Mouse (Mus musculus): ENCODE results near the gene Sema3f. TPM values are rescaled to one million over a fixed set of nuclear protein-coding genes. Genes with fewer than 3 reads are reported as not detected.
A peak's percentile ranks its signal among the peaks of the same experiment; 100 is the strongest.
"Not testable (repeated sequence)": the region's sequence is repeated elsewhere in the genome, so short reads cannot be mapped to it uniquely, and the experiment has no call there.

Gene Sema3f
- polyA plus RNA-seq, 1 experiment from 2014 or later = 11.9 TPM

DNA sequence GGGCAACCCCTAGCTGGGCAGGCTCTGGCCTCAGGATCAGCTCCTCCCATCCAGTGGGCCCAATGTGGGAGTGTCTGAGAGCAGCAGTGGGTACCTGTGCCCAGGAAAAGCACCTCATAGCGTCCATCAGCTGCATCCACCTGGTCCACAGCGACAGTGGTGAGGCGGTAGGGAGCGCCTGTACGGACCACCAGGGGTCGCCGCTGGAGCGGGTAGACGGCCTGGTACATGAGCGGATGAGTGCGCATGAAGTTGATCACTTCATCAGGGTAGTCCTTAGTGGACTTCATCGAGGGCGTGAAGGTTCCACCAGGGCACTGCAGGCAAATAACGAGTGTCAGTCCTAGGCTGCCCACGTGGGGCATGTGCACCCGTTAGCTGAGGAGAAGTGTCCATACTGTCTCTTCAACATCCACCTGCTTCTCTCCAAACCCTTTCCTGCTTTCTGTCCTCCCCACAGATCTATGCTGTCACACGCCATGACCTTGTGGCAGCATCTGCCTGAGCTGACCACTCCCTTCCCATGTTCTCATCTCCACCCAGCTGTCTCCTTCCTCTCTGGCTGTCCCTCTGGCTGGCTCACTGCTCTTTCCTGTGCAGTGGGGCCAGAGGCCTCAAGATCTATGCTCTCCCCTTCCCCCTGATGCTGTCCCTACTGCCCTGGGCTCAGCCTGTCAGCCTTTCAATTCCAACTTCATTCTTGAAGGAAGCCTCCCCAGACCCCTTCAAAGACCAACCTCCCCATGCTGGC, 24.9 kb downstream of the Sema3f start:
- peak; percentile 92 for DNase-seq (ENCODE audit: low spot score, missing footprints)
- H3K4me3 ChIP-seq (ENCODE audit: low read depth, low read length) = no peak overlapping the region
- H3K4me1 ChIP-seq (ENCODE audit: control insufficient read depth, insufficient read depth, low read length) = no peaks in the 10 kb centered on the region
- H3K27me3 ChIP-seq (ENCODE audit: control insufficient read depth, insufficient read depth, low read length) = no peaks in the 10 kb centered on the region
- H3K9me3 ChIP-seq (ENCODE audit: control insufficient read depth, low read length) = no peaks in the 10 kb centered on the region
- H3K36me3 ChIP-seq (ENCODE audit: control insufficient read depth, insufficient read depth, low read length) = peaks cover 2% of the 10 kb centered on the region
- ATAC-seq (ENCODE audit: low FRiP score) = peak; percentile 76
- no peak overlapping the region for H3K4me2 ChIP-seq
- no peak overlapping the region for H3K27ac ChIP-seq (ENCODE audit: low read depth, low read length)
- WGBS = 34% methylated on average over 17 of the region's 17 CpGs
- no peak overlapping the region for H3K9ac ChIP-seq (ENCODE audit: low read length)

DNA sequence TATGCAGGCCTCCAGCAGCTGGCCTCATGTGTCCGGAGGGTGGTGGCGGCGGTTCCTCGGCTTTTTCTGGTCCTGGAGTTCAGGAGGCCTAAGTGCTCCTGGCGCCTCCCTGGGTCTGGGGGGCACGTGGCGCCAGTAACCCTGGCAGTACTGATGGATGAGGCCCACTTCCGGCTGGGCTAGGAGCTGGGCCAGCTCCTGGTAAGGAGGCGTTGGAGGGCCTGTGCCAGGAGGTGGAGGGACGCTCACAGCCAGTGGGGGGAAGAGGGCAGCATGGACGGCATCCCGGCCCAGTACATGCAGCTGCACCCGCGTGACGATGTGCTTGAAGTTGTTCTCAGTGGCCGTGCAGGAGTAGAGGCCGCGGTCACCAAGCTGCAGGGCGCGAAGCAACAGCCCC, 27.9 kb downstream of the Sema3f start:
- H3K9ac ChIP-seq (ENCODE audit: low read length) = no peak overlapping the region
- H3K4me2 ChIP-seq = no peak overlapping the region
- no peaks in the 10 kb centered on the region for H3K4me1 ChIP-seq (ENCODE audit: control insufficient read depth, insufficient read depth, low read length)
- DNase-seq (ENCODE audit: low spot score, missing footprints) (no peak), ATAC-seq (ENCODE audit: low FRiP score) (no peak)
- WGBS = 89% methylated on average over 20 of the region's 20 CpGs
- H3K36me3 ChIP-seq (ENCODE audit: control insufficient read depth, insufficient read depth, low read length) = no peaks in the 10 kb centered on the region; the same call in 1 of the 2 replicates
- no peaks in the 10 kb centered on the region for H3K9me3 ChIP-seq (ENCODE audit: control insufficient read depth, low read length)
- H3K27ac ChIP-seq (ENCODE audit: low read depth, low read length) = no peak overlapping the region
- H3K27me3 ChIP-seq (ENCODE audit: control insufficient read depth, insufficient read depth, low read length) = peaks cover 4% of the 10 kb centered on the region
- H3K4me3 ChIP-seq (ENCODE audit: low read depth, low read length) = no peak overlapping the region

GRCm38 (mm10) chr9:107679501-107679900, 30.8 kb downstream of the Sema3f start, which contains the start of gene Gnat1:
Gene Gnat1, minus strand, starts transcription at chr9:107679712.
- no peaks in the 10 kb centered on the region; the same call in 1 of the 2 replicates for H3K36me3 ChIP-seq (ENCODE audit: control insufficient read depth, insufficient read depth, low read length)
- peaks cover 30% of the 10 kb centered on the region for H3K27me3 ChIP-seq (ENCODE audit: control insufficient read depth, insufficient read depth, low read length)
- no peaks in the 10 kb centered on the region for H3K9me3 ChIP-seq (ENCODE audit: control insufficient read depth, low read length)
- H3K9ac ChIP-seq (ENCODE audit: low read length) = no peak within 1 kb of the TSS
- peaks cover 14% of the 10 kb centered on the region for H3K4me1 ChIP-seq (ENCODE audit: control insufficient read depth, insufficient read depth, low read length)
- ATAC-seq (ENCODE audit: low FRiP score) (no peak), DNase-seq (ENCODE audit: low spot score, missing footprints) (no peak)
- 40% methylated on average over 5 of the region's 5 CpGs for WGBS
- no peak within 1 kb of the TSS for H3K4me2 ChIP-seq
- H3K4me3 ChIP-seq (ENCODE audit: low read depth, low read length) = no peak within 1 kb of the TSS
- H3K27ac ChIP-seq (ENCODE audit: low read depth, low read length) = no peak within 1 kb of the TSS

DNA sequence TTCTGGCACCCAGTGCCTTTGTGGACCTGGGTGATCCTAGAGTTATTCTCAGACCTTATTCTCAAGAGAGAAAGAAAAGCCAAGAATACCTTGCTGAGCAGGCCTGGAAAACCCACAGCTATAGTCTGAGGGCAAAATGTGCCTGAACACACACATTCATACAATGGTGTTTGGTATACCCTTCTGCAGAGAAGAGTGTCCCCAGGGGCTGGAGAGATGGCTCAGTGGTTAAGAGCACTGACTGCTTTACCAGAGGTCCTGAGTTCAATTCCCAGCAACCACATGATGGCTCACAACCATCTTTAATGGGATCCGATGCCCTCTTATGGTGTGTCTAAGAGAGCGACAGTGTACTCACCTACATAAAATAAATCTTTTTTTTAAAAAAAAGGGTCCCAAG, 31.4 kb downstream of the Sema3f start:
- peaks cover 34% of the 10 kb centered on the region for H3K27me3 ChIP-seq (ENCODE audit: control insufficient read depth, insufficient read depth, low read length)
- H3K4me1 ChIP-seq (ENCODE audit: control insufficient read depth, insufficient read depth, low read length) = peaks cover 14% of the 10 kb centered on the region
- DNase-seq (ENCODE audit: low spot score, missing footprints) (no peak), ATAC-seq (ENCODE audit: low FRiP score) (no peak)
- H3K9ac ChIP-seq (ENCODE audit: low read length) = no peak overlapping the region
- no peaks in the 10 kb centered on the region; the same call in 1 of the 2 replicates for H3K36me3 ChIP-seq (ENCODE audit: control insufficient read depth, insufficient read depth, low read length)
- 98% methylated on average over 2 of the region's 2 CpGs for WGBS
- H3K4me2 ChIP-seq = no peak overlapping the region
- no peak overlapping the region for H3K27ac ChIP-seq (ENCODE audit: low read depth, low read length)
- no peak overlapping the region for H3K4me3 ChIP-seq (ENCODE audit: low read depth, low read length)
- no peaks in the 10 kb centered on the region for H3K9me3 ChIP-seq (ENCODE audit: control insufficient read depth, low read length)

DNA sequence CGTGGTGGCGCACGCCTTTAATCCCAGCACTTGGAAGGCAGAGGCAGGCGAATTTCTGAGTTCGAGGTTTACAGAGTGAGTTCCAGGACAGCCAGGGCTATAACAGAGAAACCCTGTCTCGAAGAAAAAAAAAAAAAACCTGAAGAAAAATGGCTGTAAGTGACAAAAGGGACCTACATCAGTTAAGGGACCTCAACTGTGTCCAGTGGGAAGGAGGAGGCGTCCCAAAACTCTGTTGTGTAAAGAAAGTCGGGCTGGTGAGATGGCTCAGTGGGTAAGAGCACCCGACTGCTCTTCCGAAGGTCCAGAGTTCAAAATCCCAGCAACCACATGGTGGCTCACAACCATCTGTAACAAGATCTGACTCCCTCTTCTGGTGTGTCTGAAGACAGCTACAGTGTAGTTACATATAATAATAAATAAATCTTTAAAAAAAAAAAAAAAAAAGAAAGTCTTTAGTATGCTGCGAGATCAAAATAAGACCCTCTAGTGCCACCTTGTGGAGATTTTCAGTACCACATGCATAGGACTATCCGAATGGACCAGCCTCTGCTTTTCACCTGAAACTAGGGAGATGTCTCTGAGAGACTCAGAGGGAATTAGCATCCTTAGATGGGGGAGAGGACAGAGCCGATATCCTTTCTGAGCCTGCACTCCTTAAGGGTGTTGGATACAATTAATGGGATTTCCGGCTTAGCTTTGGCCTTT, 32.3 kb downstream of the Sema3f start:
- H3K4me1 ChIP-seq (ENCODE audit: control insufficient read depth, insufficient read depth, low read length) = peaks cover 14% of the 10 kb centered on the region
- 42% methylated on average over 14 of the region's 14 CpGs for WGBS
- DNase-seq (ENCODE audit: low spot score, missing footprints) = peak; percentile 98
- not testable (repeated sequence) for H3K36me3 ChIP-seq (ENCODE audit: control insufficient read depth, insufficient read depth, low read length); H3K4me3 ChIP-seq (ENCODE audit: low read depth, low read length); H3K9me3 ChIP-seq (ENCODE audit: control insufficient read depth, low read length); H3K4me2 ChIP-seq; H3K27ac ChIP-seq (ENCODE audit: low read depth, low read length); H3K9ac ChIP-seq (ENCODE audit: low read length); ATAC-seq (ENCODE audit: low FRiP score)
- peaks cover 34% of the 10 kb centered on the region for H3K27me3 ChIP-seq (ENCODE audit: control insufficient read depth, insufficient read depth, low read length)

GRCm38 (mm10) chr9:107677091-107677784, 33.0 kb downstream of the Sema3f start:
- ATAC-seq (ENCODE audit: low FRiP score) (no peak), DNase-seq (ENCODE audit: low spot score, missing footprints) (peak; percentile 90)
- WGBS = 19% methylated on average over 17 of the region's 17 CpGs
- Histone ChIP-seq H3K27ac (ENCODE audit: low read depth, low read length) (no peak overlapping the region), H3K9me3 (ENCODE audit: control insufficient read depth, low read length) (no peaks in the 10 kb centered on the region), H3K4me3 (ENCODE audit: low read depth, low read length) (no peak overlapping the region), H3K4me2 (no peak overlapping the region), H3K4me1 (ENCODE audit: control insufficient read depth, insufficient read depth, low read length) (peaks cover 14% of the 10 kb centered on the region), H3K36me3 (ENCODE audit: control insufficient read depth, insufficient read depth, low read length) (no peaks in the 10 kb centered on the region), H3K27me3 (ENCODE audit: control insufficient read depth, insufficient read depth, low read length) (peaks cover 34% of the 10 kb centered on the region), H3K9ac (ENCODE audit: low read length) (no peak overlapping the region)

- Histone ChIP-seq H3K27ac (ENCODE audit: low read depth, low read length) (no peak overlapping the region), H3K36me3 (ENCODE audit: control insufficient read depth, insufficient read depth, low read length) (no peaks in the 10 kb centered on the region), H3K4me1 (ENCODE audit: control insufficient read depth, insufficient read depth, low read length) (peaks cover 14% of the 10 kb centered on the region), H3K4me2 (peak overlapping the region; percentile 56), H3K4me3 (ENCODE audit: low read depth, low read length) (peak overlapping the region; percentile 34), H3K27me3 (ENCODE audit: control insufficient read depth, insufficient read depth, low read length) (peaks cover 34% of the 10 kb centered on the region), H3K9me3 (ENCODE audit: control insufficient read depth, low read length) (no peaks in the 10 kb centered on the region), H3K9ac (ENCODE audit: low read length) (peak overlapping the region; percentile 45)
- DNase-seq (ENCODE audit: low spot score, missing footprints) (no peak), ATAC-seq (ENCODE audit: low FRiP score) (peak; percentile 36; the same call in 1 of the 2 replicates)
- 3% methylated on average over 25 of the region's 25 CpGs for WGBS
Observed at GRCm38 (mm10) chr9:107676302-107676701, 34.0 kb downstream of the Sema3f start.

GRCm38 (mm10) chr9:107675671-107676301, 34.5 kb downstream of the Sema3f start:
- Histone ChIP-seq H3K27me3 (ENCODE audit: control insufficient read depth, insufficient read depth, low read length) (peaks cover 34% of the 10 kb centered on the region), H3K4me1 (ENCODE audit: control insufficient read depth, insufficient read depth, low read length) (peaks cover 14% of the 10 kb centered on the region), H3K4me2 (peak overlapping the region; percentile 56), H3K27ac (ENCODE audit: low read depth, low read length) (no peak overlapping the region), H3K9me3 (ENCODE audit: control insufficient read depth, low read length) (no peaks in the 10 kb centered on the region), H3K9ac (ENCODE audit: low read length) (peak overlapping the region; percentile 45), H3K4me3 (ENCODE audit: low read depth, low read length) (peak overlapping the region; percentile 34), H3K36me3 (ENCODE audit: control insufficient read depth, insufficient read depth, low read length) (no peaks in the 10 kb centered on the region)
- ATAC-seq (ENCODE audit: low FRiP score) = peak; percentile 67
- peak; percentile 98 for DNase-seq (ENCODE audit: low spot score, missing footprints)
- WGBS = under 1% methylated on average over 39 of the region's 39 CpGs
